Mouse (Mus musculus) cerebellum, adult 18-20 months (tissue): ENCODE results near the gene Dmac2.

Experiments
- DNase-seq, 2 experiments: peaks; one replicate each; pipeline ENCODE4 v3.0.0; 2021

Gene Dmac2

DNA sequence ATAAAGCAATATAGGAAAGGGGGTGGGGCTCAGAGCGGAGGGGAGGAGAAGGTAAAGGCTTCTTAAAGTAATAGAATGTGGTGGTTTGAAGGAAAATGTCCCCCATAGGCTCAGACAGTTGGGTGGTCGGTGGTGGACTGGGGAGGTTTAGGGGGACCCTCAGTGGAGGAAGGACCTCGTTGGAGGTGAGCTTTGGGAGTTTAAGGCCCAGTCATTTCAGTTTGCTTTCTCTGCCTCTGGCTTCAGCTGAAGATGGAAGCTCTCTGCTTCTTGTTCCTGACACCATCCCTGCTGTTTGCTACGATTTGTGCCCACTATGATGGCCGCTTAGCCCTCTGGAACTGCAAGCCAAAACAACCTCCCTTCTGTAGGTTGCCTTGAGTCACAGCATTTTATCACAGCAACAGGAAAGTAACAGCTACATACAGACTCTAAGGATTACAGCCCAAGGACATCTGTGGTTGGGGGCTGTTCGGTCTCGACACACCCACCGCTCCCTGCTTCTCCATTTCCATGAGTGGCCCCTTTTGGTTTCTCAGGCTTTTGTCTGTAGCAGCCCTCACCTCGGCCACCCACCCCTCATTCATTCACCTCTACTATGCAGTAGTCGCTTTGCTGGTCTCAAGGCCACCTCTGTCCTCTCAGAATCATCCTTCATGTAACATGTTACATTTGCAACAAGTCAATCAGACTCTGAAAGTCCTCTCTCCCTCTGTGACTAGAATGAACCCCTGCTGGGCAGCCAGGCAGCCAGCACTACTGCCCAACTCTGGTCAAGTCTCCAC is 1.6 kb upstream of the Dmac2 start:
- no peak for DNase-seq

DNA sequence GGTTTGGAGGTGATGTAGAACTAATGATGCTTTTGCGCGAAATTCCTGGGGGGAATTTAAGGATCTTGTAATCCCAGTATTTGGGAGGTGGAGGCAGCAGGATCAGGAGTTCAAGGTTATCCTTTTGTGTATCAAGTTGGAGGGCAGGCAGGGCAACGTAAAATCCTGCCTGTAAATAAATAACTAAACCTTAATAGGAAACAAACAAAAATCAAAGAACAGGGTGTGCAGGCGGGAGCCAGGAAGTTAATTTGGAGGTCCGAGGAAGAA is 443 bp downstream of the Dmac2 start:
- no peak for DNase-seq

DNA sequence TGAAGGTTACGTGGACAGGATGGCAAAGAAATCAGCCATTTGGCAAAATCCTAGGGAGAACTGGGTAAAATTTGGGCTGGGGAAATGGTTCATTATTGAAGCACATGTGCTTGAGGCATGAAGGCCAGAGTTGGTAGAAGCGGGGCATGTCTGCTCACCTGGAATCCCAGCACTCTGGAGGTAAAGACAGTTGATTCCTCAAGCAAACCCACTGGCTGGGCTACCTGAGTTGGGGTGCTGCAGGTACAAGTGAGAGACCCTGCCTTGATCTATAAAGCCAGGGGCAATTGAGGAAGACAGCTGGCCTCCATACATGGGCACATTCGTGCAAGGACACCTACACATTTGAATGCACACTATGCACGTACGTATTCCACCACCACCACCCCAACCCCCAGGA is 887 bp downstream of the Dmac2 start:
- peak in 1 of 2 experiments; percentile 2 for DNase-seq

DNA sequence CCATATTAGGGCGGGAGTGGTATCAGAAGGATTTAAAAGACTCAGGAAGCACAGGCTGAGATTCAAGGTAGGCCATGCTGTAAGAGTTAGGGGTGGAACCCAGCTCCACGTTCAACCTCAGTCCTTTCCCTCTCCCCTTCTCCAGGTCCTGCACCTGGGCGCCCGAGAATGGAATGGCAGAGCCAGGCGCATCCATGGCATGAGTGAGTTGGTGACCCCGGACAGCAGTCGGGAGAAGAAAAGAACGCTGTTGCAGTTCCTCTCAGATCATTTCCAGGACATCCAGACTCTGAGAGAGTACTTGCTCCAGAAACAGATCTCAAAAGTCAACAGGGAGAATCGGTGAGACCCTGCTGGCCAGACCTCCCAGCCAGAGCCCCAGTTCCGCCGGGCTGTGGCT is 1.5 kb downstream of the Dmac2 start:
- DNase-seq = no peak

DNA sequence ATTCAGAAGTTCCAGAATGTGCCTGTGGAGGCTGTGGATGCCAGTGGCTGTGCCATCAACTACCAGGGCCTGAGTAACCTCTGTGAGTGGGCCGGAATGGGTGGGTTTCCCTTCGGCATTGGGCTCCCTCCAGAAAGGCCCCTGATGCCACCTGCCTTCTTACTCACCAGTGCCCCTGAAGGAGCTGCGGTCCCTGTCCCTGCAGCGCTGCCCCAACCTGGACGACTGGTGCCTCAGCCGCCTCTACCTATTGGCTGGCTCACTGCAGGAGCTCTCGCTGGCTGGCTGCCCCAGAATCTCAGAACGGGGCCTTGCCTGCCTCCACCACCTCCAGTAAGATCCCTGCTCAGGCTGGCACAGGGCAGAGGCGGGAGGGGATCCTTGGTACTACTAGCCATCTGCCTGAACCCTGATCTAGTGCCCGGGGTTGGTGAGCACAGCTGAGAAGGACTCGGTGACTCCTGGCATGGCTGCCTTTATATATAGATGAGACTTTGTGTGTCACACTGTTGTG is 4.7 kb downstream of the Dmac2 start:
- peak; percentile 48 to 49 for DNase-seq

DNA sequence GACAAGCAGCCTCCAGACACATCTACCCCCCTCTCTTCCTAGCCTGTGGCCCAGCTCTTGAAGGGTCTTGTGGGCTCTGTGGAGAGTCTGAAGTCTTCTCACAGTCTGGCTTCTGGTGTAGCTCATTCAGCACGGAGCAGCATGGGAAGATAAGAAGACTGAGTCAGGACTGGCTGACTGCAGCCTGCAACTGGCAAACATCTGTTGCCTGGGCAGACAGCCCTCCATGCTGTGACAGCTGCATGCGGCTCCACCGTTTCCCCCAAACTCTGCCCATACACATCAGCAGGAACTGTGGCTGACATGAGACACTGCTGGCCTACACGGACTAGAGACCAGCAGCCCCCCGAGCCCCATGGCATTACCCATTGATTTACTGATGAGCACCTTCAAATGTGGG is 5.6 kb downstream of the Dmac2 start:
- no peak for DNase-seq

DNA sequence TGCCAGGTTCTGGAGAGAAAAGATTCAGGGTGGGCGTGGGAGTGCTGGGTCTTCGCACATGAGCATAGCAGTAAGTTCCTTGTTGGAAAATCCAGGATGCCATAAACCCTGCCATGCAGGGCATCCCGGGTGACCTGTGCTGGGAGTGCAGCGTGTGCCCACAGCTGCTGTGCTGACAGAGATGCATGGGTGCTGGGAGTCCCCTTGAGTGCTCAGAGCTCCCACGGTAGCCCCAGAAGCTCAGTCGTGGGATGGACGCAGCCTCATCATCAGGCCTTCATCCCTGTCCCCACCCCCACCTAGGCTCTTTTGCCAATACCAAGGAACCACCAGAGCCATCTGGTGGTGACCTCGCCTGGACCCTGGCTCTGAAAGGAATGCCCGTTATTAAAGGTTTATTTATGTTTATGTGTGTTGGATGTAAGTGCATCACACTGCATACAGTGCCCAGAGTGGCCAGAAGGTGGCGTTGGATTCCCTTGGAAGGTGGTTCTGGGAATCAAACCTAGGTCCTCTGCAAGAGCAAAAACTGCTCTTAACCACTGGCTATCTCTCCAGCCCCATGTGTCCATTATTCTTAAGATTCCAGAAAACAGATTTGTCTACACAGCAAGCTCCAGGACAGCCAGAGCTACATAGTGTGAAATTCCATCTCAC is 6.5 kb downstream of the Dmac2 start:
- DNase-seq = peak in 1 of 2 experiments; percentile 48

DNA sequence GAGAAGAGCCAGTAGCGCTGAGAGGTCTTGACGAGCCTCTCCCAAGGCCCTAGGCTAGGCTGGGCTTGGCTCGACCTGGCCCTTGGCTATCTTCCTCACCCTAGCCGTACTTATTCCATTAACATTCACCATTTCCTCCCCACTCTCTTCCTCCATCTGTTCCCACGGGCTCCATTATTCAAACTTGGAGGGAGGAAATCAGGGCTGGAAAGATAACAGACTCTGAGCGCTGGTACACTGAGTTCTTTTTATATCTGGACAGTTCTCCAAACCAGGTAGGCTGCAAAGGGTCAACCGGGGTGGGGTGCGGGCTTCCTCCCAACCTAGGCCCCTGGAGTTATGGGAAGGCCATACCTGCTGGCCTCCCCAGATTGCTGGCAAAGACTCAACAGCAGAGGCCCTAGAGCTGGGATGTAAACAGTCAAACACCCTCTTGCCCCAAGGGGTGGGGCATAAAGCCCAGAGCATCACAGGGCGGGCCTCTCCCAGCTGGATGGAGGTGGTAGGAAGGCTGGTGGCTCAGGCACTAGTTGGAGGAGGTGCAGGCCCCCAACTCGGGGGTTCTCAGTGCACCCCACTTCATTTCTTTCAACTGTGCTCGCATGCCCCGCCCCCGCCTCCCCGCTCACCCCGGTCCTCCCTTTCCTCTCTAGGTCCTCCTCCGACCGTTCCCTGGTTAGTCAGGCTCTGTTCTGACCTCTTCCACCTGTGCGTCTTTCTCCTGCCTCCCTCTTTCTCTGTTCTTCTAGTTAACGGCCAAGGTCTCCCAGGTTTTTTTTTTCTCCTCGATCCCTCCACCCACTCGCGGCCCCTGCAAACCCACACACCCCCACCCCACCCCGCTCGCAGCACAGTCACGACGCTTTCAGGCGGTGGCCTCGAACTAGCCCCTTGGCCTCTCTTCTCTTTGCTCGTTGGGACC is 7.6 kb downstream of the Dmac2 start, which contains the start of gene B3gnt8:
TSS of gene B3gnt8 (plus strand) at position 146 of the 922 bp plus-strand sequence.
- peak; percentile 54 to 57 for DNase-seq

DNA sequence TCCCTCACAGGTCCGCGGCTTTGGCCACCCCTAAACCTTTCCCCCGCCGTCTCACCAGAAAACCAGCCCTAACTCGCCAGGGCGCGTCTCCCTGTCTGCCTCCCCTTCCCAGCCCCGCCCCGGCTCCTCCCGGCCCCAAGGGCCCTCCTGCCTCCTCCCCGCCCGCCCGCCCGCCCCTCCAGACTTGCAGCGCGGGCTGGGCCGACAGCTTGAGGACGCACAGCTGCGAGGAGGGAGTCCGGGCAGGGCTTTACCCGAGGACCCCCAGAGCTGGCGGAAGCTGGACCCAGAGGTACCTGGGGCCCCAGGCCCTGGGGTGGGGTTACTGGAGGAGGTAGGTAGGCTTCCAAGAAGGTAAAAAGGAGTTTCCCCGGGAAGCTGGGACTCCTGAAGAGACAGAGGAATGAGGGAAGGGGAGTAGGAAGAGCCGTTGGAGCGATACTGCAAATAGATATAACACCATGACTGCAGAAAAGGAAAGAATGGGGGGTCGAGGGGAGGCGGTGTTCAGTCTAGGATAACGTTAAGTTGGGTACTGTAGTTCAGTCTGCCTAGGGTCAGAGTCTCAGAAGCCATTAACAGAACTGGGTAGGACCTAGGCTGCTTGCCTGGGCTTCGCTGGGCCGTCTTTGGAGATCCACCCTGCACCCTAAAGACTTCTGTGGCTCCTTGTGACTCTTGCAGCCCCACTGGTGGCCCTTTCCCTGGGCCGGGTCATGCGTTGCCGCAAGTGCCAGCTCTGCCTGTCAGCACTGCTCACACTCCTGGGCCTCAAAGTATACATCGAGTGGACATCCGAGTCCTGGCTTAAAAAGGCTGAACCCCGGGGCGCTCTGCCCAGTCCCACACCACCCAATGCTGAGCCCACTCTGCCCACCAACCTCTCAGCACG is 8.5 kb downstream of the Dmac2 start:
- no peak for DNase-seq

DNA sequence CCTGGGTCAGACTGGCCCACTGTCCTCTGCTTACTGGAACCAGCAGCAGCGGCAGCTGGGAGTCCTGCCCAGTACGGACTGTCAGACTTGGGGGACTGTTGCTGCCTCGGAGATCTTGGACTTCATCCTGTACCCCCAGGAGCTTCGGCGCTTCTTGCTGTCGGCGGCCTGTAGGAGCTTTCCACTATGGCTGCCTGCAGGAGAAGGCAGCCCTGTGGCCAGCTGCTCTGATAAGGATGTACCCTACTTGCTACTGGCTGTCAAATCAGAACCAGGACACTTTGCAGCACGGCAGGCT is 9.1 kb downstream of the Dmac2 start:
- no peak for DNase-seq

DNA sequence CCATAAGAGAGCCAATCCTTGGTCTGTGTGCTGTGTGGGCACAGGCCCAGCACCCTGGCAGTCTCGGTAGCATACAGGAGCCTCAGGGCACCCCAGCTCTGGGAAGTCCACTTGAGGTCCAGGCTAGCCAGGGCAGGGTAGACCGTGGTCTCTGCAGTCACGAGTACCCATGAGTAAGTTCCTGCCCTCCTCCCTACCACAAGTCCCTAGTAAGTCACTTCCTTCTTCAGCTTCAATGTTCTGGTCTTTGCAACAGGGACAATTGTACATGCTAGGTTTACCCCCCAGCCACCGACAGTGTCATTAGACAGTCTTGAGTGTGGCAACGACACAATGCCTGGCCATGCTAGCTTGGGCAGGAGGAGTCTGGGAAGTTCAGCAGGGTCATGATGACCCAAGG is 13.5 kb downstream of the Dmac2 start:
- DNase-seq = no peak

DNA sequence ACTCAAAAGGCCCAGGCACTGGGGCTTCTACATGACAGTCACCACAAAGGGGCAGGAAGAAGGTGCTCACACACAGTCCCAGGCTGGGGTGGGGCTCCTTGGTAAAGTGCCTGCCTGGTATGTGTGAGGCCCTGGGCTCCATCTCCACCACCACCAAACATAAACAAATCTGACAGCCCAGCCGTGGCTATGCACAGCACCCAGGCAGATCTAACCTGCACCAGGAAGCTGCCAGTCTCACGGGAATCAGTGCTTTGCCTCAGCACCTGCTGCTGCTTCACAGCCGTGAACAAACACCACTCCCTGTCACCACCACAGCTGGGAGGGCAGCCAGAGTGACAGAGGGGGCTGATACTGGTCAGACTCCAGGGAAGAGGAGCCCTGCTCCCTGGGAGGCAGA is 17.2 kb downstream of the Dmac2 start:
- DNase-seq = no peak

DNA sequence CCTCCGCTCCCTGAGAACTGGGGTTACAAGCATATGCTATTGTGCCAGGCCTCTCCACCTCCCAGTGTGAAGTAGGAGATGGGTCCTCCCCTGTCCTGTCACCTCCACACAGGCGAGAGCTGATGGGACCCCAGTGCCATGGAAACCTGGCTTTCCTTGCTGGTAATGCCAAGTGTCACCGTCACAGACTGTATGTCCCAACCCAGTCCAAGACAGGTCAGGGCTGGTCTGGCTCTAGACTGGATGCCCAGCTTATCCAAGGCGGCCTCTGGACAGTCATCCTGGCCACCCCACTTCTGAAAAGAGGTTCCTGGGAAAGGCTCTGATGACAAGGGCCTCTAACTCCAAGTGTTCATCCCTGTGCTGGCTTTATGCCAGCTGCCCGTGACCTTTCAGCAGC is 17.9 kb downstream of the Dmac2 start:
- DNase-seq = no peak

DNA sequence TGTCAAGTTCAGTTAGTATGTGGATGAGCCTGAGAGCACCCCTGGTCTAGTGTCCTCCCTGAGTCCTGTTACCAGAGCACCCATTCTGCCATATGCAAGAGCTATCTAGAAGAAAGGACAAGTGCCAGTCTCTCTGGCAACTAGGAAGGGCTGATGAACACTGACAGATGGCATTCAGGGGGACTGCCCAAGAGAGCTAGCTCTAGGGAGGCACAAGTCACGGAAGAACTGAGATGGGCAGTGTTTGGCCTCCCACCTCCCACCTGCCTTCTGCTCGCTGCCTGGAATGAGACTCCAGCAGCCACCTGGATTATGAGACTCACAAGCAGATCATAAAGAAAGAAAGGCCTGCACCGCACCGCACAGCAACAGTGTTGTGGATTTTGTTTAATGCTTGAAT is 20.5 kb downstream of the Dmac2 start:
- peak; percentile 57 to 68 for DNase-seq

DNA sequence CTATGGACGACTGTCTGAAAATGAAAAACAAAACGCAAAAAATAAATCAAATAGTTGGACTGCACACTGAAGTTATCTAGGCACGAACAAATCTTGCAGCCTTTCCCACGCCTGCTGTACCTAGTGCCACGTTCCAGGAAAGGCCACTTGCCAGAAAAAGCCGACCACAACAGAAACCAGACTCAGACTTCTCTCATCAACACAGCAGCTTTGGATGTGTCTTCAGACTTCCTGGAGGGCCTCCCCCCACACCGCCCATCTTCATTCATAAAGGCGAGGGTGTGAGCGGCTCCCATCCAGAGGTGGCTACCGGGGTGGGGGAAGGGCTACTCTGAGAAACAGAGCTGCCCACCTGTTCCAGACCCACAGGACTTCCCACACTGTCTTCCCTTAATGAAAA is 24.9 kb downstream of the Dmac2 start:
- no peak for DNase-seq

DNA sequence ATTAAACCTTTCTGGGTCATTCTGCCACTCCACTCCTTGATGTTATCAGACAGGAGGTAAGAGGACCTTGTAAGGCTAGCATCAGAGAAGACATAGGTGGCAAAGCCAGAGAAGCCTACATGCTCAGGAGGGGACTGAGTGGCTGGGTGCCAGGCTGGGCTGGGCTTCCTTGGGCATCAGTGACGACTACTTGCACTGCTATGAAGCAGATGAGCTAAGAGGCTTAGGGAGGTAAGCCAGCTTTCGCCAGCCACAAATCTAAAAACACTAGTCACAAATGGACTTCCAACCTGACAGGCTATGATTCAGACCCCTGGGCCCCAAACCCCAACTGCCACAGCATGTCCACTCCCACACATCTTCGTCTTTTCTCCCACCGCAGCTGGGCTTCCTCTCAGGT is 25.4 kb downstream of the Dmac2 start:
- no peak for DNase-seq

DNA sequence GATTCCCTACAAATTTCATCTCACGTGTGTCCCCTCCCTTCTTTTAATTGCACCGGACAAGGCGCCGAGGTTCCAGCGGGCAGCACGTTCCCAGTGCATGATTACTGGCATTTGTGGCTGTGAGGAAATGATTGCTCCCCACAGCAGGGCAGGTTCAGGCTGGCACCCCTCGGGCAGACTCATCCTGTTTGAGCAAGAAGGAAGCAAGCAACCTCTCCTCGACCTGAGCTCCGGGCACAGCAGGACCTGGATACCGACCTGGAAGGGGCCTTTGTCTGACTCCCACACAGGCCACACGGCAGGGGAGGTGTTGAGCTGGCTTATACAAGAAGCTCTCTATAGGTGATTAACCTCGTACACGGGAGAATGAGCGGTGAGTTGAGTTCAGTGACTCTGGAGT is 25.9 kb downstream of the Dmac2 start:
- DNase-seq = no peak

DNA sequence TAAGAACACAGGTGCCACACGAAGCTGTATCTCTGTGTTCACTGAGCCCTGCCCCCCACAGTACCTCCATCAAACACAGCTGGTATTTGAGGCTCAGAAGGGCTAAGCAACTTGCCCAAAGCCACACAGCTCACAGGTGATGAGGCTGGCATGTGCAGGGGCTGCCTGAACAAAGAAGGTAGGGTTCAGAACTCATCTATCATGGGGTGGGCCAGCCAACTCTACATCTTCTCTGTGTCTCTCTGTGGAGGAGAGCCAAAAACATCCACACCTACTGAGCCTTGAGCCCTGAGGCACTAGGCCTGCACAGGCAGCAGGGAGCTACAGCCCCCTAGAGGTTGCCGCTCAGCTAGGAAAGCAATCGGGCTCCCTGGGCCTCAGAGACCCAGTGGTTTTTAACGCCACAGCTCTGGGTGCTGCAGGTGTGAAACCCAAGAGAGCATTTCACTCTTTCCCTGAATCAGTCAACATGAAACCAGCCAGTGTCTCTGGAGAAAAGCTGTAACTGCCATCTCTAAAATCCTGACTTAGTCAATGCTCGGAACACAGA is 28.4 kb downstream of the Dmac2 start:
- no peak for DNase-seq

DNA sequence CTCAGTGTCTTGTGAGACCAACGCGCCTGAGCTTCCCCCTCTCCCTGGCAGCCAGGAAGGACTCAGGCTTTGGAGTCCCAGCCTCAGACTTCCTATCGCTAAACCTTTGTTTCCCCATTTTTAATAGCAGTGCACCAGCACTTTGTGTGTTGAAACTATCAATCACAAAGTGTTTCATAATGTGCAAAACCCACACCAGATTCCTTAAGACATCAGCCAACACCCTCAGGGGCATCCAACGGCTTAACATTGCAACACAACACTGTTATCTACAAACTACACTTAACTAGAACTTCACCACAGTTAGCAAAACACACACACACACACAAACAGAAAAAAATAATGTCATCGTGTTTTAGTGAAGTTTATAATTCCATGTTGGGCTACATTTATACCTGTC is 30.6 kb downstream of the Dmac2 start:
- DNase-seq = no peak

DNA sequence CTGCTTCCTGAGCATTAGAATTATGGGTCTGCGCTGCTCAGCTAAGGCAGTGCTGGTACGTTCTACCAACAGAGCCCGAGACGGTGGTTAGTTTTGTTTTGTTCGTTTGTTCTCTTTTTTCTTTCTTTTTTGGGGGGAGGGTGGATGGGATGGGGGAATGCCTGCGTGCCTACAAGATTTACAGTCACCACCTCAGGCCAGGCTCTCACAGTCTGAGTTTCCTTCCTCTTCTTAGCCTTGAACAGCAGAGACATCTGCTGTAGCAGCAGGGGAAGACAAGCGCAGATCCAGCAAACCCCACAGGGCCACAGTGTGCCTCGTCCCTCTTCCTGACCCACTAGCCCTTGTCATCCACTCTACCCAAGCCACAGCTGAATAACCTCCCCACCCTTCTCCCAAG is 32.1 kb downstream of the Dmac2 start:
- DNase-seq = no peak

DNA sequence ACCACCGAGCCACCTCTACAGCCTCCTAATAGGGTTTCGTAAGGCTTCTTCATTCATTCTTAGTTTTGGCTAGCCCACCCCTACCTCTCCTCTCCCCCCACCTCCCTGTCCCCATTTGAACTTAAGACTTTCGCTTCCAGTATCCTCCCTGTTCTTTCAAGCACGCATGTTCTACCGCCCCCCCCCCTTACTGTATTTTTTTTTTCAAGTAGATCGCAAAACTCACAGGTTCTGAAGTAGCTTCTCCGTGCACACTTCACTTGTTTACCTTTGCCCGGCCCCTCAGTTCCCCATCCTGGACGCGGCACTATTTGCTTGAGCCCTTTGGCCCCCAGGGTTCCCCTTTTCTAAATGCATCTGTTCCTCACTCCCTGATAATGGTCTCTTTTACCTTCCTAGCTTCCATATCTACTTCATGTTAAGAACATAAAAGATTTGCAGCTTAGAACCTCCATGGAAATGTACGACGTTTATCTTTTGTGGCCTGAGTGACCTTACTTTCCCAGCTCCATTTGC is 33.1 kb downstream of the Dmac2 start:
- no peak for DNase-seq
